Mouse (Mus musculus) liver, embryonic 16.5 days (tissue): ENCODE measurements around the gene Abhd10. TPM values are rescaled to one million over a fixed set of nuclear protein-coding genes. Genes with fewer than 3 reads are reported as not detected.

ENCODE experiments used
- ATAC-seq: fragments of 200-750 bp; cut with Nextera tagmentation; 2 replicates; pipeline ENCODE4 v1.8.0; 2017; ENCODE audit warnings: low read depth, mild to moderate bottlenecking, moderate number of reproducible peaks, moderate library complexity
- H3K27ac ChIP-seq: fragments of 300-500 bp; sonication (generic); 2 replicates; pipeline ENCODE4 v1.5.1; 2014; ENCODE audit warnings: mild to moderate bottlenecking, low read length
- H3K27me3 ChIP-seq: fragments of 300-500 bp; sonication (generic); 2 replicates; pipeline ENCODE4 v1.6.1; 2014; ENCODE audit warnings: low read depth, low read length, mixed read lengths; ENCODE audit not compliant: control insufficient read depth, insufficient read depth
- H3K36me3 ChIP-seq: fragments of 300-500 bp; sonication (generic); 2 replicates; pipeline ENCODE4 v1.6.1; 2014; ENCODE audit warnings: mild to moderate bottlenecking; ENCODE audit not compliant: control insufficient read depth, insufficient read depth
- H3K4me1 ChIP-seq: fragments of 300-500 bp; sonication (generic); 2 replicates; pipeline ENCODE4 v1.6.1; 2014; ENCODE audit warnings: low read depth, low read length, mixed read lengths; ENCODE audit not compliant: control insufficient read depth
- H3K4me2 ChIP-seq: fragments of 300-500 bp; sonication (generic); 2 replicates; pipeline ENCODE4 v1.6.1; 2014; ENCODE audit warnings: low read depth, low read length, mixed read lengths
- H3K4me3 ChIP-seq: fragments of 300-500 bp; sonication (generic); 2 replicates; pipeline ENCODE4 v1.5.1; 2014; ENCODE audit warnings: low read depth, mild to moderate bottlenecking, low read length
- H3K9ac ChIP-seq: fragments of 300-500 bp; sonication (generic); 2 replicates; pipeline ENCODE4 v1.6.1; 2014; ENCODE audit warnings: low read depth, low read length
- H3K9me3 ChIP-seq: fragments of 300-500 bp; sonication (generic); replicated peaks from 2 replicates; pipeline ENCODE4 v1.6.1; 2016; ENCODE audit warnings: low read length; ENCODE audit not compliant: control insufficient read depth
- WGBS: fragments of 180-500 bp; shearing (Covaris S2); extraction: QIAGEN DNeasy Blood & Tissue Kit; methylation state at CpG from one replicate; pipeline ENCODE4 v1.1.7; 2014; ENCODE audit not compliant: insufficient replicate concordance; 5-methylcytosine and 5-hydroxymethylcytosine counted together
- polyA plus RNA-seq: library from polyadenylated mRNA; unstranded; fragments of >200 nt; fragmentation: Nextera tagmentation; extraction: Ambion mirVana; gene quantifications from 2 replicates; pipeline ENCODE4 v1.2.1, GENCODE M21; 2015

Gene Abhd10
- polyA plus RNA-seq, 1 experiment from 2014 or later, result 13.6 TPM

- H3K9ac ChIP-seq, result no peak overlapping the region
- ATAC-seq, result no peak
- H3K4me2 ChIP-seq, result no peak overlapping the region
- no peaks in the 10 kb centered on the region for H3K27me3 ChIP-seq
- H3K9me3 ChIP-seq, result no peaks in the 10 kb centered on the region
- H3K4me3 ChIP-seq, result no peak overlapping the region
- no peaks in the 10 kb centered on the region for H3K36me3 ChIP-seq
- H3K4me1 ChIP-seq, result no peaks in the 10 kb centered on the region
- 53% methylated on average over 4 of the region's 4 CpGs for WGBS
- no peak overlapping the region for H3K27ac ChIP-seq
These were observed 24.7 kb upstream of the Abhd10 start for GRCm38 (mm10) chr16:45767434-45767833.

- 57% methylated on average over 7 of the region's 7 CpGs for WGBS
- ATAC-seq, result no peak
- H3K36me3 ChIP-seq, result no peaks in the 10 kb centered on the region
- H3K4me1 ChIP-seq, result no peaks in the 10 kb centered on the region
- no peaks in the 10 kb centered on the region for H3K9me3 ChIP-seq
- no peak overlapping the region for H3K4me2 ChIP-seq
- no peak overlapping the region for H3K27ac ChIP-seq
- no peaks in the 10 kb centered on the region for H3K27me3 ChIP-seq
- no peak overlapping the region for H3K9ac ChIP-seq
- H3K4me3 ChIP-seq, result no peak overlapping the region
These were observed 23.2 kb upstream of the Abhd10 start for GRCm38 (mm10) chr16:45765801-45766494.

GRCm38 (mm10) chr16:45765102-45765501 lies 22.3 kb upstream of the Abhd10 start:
- Histone ChIP-seq H3K4me2 (no peak overlapping the region), H3K4me3 (no peak overlapping the region), H3K9me3 (no peaks in the 10 kb centered on the region), H3K9ac (no peak overlapping the region), H3K27ac (no peak overlapping the region), H3K4me1 (no peaks in the 10 kb centered on the region), H3K27me3 (no peaks in the 10 kb centered on the region), H3K36me3 (no peaks in the 10 kb centered on the region)
- ATAC-seq, result no peak
- WGBS, result 61% methylated on average over 3 of the region's 3 CpGs

- H3K27me3 ChIP-seq, result no peaks in the 10 kb centered on the region
- no peak overlapping the region for H3K4me3 ChIP-seq
- H3K9me3 ChIP-seq, result no peaks in the 10 kb centered on the region
- 70% methylated on average over 13 of the region's 13 CpGs for WGBS
- no peak overlapping the region for H3K9ac ChIP-seq
- H3K4me2 ChIP-seq, result no peak overlapping the region
- no peaks in the 10 kb centered on the region for H3K36me3 ChIP-seq
- no peaks in the 10 kb centered on the region for H3K4me1 ChIP-seq
- no peak for ATAC-seq
- H3K27ac ChIP-seq, result no peak overlapping the region
These were observed 20.2 kb upstream of the Abhd10 start for GRCm38 (mm10) chr16:45762859-45763505.

GRCm38 (mm10) chr16:45761425-45761824 lies 18.7 kb upstream of the Abhd10 start:
- Histone ChIP-seq H3K4me2 (no peak overlapping the region), H3K27me3 (no peaks in the 10 kb centered on the region), H3K9ac (no peak overlapping the region), H3K9me3 (no peaks in the 10 kb centered on the region), H3K4me3 (no peak overlapping the region), H3K27ac (no peak overlapping the region), H3K36me3 (no peaks in the 10 kb centered on the region), H3K4me1 (no peaks in the 10 kb centered on the region)
- ATAC-seq, result no peak
- WGBS, result 45% methylated on average over 1 of the region's 1 CpGs

- Histone ChIP-seq H3K36me3 (no peaks in the 10 kb centered on the region), H3K27me3 (no peaks in the 10 kb centered on the region), H3K4me1 (no peaks in the 10 kb centered on the region), H3K9me3 (no peaks in the 10 kb centered on the region), H3K27ac (no peak overlapping the region), H3K4me2 (no peak overlapping the region), H3K4me3 (no peak overlapping the region), H3K9ac (no peak overlapping the region)
- 62% methylated on average over 9 of the region's 9 CpGs for WGBS
- ATAC-seq, result no peak
These were observed 16.0 kb upstream of the Abhd10 start for GRCm38 (mm10) chr16:45758726-45759269.

- no peaks in the 10 kb centered on the region for H3K9me3 ChIP-seq
- H3K27ac ChIP-seq, result 0 out of 2 replicates have a peak overlapping the region, but pooled peaks have one; percentile 29
- no peak overlapping the region for H3K4me2 ChIP-seq
- 47% methylated on average over 12 of the region's 12 CpGs for WGBS
- H3K27me3 ChIP-seq, result no peaks in the 10 kb centered on the region
- ATAC-seq, result peak; percentile 51
- H3K4me3 ChIP-seq, result no peak overlapping the region
- H3K9ac ChIP-seq, result no peak overlapping the region
- no peaks in the 10 kb centered on the region for H3K36me3 ChIP-seq
- no peaks in the 10 kb centered on the region for H3K4me1 ChIP-seq
These were observed 14.8 kb upstream of the Abhd10 start for GRCm38 (mm10) chr16:45757421-45758078.

- Histone ChIP-seq H3K27me3 (no peaks in the 10 kb centered on the region), H3K36me3 (no peaks in the 10 kb centered on the region), H3K4me2 (no peak overlapping the region), H3K4me1 (no peaks in the 10 kb centered on the region), H3K4me3 (no peak overlapping the region), H3K9me3 (no peaks in the 10 kb centered on the region), H3K27ac (no peak overlapping the region), H3K9ac (no peak overlapping the region)
- no peak for ATAC-seq
- 14% methylated on average over 9 of the region's 9 CpGs for WGBS
These were observed 14.1 kb upstream of the Abhd10 start for GRCm38 (mm10) chr16:45756855-45757254.
